Mouse (Mus musculus) gastrocnemius, adult 8-10 months (tissue): ENCODE data around the gene Camk1g. TPM values are rescaled to one million over a fixed set of nuclear protein-coding genes. Genes with fewer than 3 reads are reported as not detected.
A peak's percentile ranks its signal among the peaks of the same experiment; 100 is the strongest.

Source experiments
- DNase-seq, 2 experiments: peaks; one replicate each; pipeline ENCODE4 v3.0.0; 2022; ENCODE audit warnings: low spot score in 2 of 2
- total RNA-seq, 4 experiments: library from RNA; stranded (reverse); gene quantifications; 2 replicates each; pipeline ENCODE4 v1.2.4; 2022

Camk1g gene
- total RNA-seq, 4 experiments from 2014 or later = 0.19 to 0.27 TPM; not detected in 2

- no peak for DNase-seq
These were observed 35.6 kb downstream of the Camk1g start for GRCm38 (mm10) chr1:193334546-193334945.

- DNase-seq = no peak
These were observed 36.3 kb downstream of the Camk1g start for GRCm38 (mm10) chr1:193333776-193334175.

GRCm38 (mm10) chr1:193332671-193333070 lies 37.4 kb downstream of the Camk1g start:
- DNase-seq = no peak

GRCm38 (mm10) chr1:193332018-193332417 lies 38.1 kb downstream of the Camk1g start:
- no peak for DNase-seq

GRCm38 (mm10) chr1:193330626-193331025 lies 39.5 kb downstream of the Camk1g start:
- no peak for DNase-seq

- peak; percentile 68 to 86 for DNase-seq
These were observed 39.9 kb downstream of the Camk1g start for GRCm38 (mm10) chr1:193330172-193330571.

GRCm38 (mm10) chr1:193329557-193329956 lies 40.5 kb downstream of the Camk1g start:
- no peak for DNase-seq

GRCm38 (mm10) chr1:193327686-193328085 lies 42.4 kb downstream of the Camk1g start:
- no peak for DNase-seq

GRCm38 (mm10) chr1:193327216-193327615 lies 42.9 kb downstream of the Camk1g start:
- no peak for DNase-seq

GRCm38 (mm10) chr1:193326456-193327145 lies 43.5 kb downstream of the Camk1g start:
- DNase-seq = no peak

GRCm38 (mm10) chr1:193325891-193326290 lies 44.2 kb downstream of the Camk1g start:
- DNase-seq = no peak

- DNase-seq = no peak
These were observed 45.9 kb downstream of the Camk1g start for GRCm38 (mm10) chr1:193324224-193324623.

GRCm38 (mm10) chr1:193323686-193324085 lies 46.4 kb downstream of the Camk1g start:
- DNase-seq = no peak

- no peak for DNase-seq
These were observed 49.7 kb downstream of the Camk1g start for GRCm38 (mm10) chr1:193320398-193320797.

GRCm38 (mm10) chr1:193319721-193320120 lies 50.4 kb downstream of the Camk1g start:
- DNase-seq = no peak

- peak; percentile 76 to 88 for DNase-seq
These were observed 52.9 kb downstream of the Camk1g start for GRCm38 (mm10) chr1:193317159-193317559.

GRCm38 (mm10) chr1:193316358-193316750 lies 53.7 kb downstream of the Camk1g start:
- peak; percentile 45 to 48 for DNase-seq

GRCm38 (mm10) chr1:193315705-193316357 lies 54.3 kb downstream of the Camk1g start:
- peak; percentile 87 to 92 for DNase-seq

GRCm38 (mm10) chr1:193311596-193311995 lies 58.5 kb downstream of the Camk1g start:
- DNase-seq = no peak

- DNase-seq = no peak
These were observed 59.5 kb downstream of the Camk1g start for GRCm38 (mm10) chr1:193310519-193311085.

GRCm38 (mm10) chr1:193309785-193310518 lies 60.1 kb downstream of the Camk1g start:
- DNase-seq = no peak

GRCm38 (mm10) chr1:193306832-193307231 lies 63.3 kb downstream of the Camk1g start:
- no peak for DNase-seq
